Mouse (Mus musculus) myocyte (in vitro differentiated cells): ENCODE data around the gene Eea1. TPM values are rescaled to one million over a fixed set of nuclear protein-coding genes. Genes with fewer than 3 reads are reported as not detected.

Source experiments
- H3K27me3 ChIP-seq: one replicate; pipeline ENCODE4 v1.6.1; 2011; ENCODE audit not compliant: control insufficient read depth, insufficient read depth, insufficient read length
- H3K36me3 ChIP-seq: one replicate; pipeline ENCODE4 v1.6.1; 2011; ENCODE audit not compliant: control insufficient read depth, insufficient read depth
- H3K4me2 ChIP-seq: one replicate; pipeline ENCODE4 v1.6.1; 2011; ENCODE audit warnings: low read depth, control low read depth
- H3K4me3 ChIP-seq: one replicate; pipeline ENCODE4 v1.5.1; 2011; ENCODE audit warnings: mild to moderate bottlenecking, control low read depth, moderate library complexity
- H3K79me2 ChIP-seq: one replicate; pipeline ENCODE4 v1.6.1; 2011; ENCODE audit not compliant: control insufficient read depth, insufficient read depth
- H3ac ChIP-seq: one replicate; pipeline ENCODE4 v1.6.1; 2011; ENCODE audit not compliant: control insufficient read depth, insufficient read length
- CEBPB ChIP-seq: IDR thresholded peaks from 2 replicates; pipeline ENCODE4 v1.6.1; 2011; ENCODE audit warnings: mild to moderate bottlenecking, moderate library complexity; ENCODE audit not compliant: poor library complexity, insufficient read depth, severe bottlenecking
- E2F4 ChIP-seq: IDR thresholded peaks from one replicate; pipeline ENCODE4 v1.6.1; 2011; ENCODE audit warnings: mild to moderate bottlenecking, control low read depth, moderate library complexity; ENCODE audit not compliant: insufficient read depth
- MAX ChIP-seq: IDR thresholded peaks from one replicate; pipeline ENCODE4 v1.6.1; 2011; ENCODE audit warnings: low read depth, mild to moderate bottlenecking, control low read depth
- MYOD1 ChIP-seq, 3 experiments: IDR thresholded peaks; one replicate each; pipeline ENCODE4 v1.6.1; 2011; ENCODE audit warnings: control low read depth in 2 of 3, low read depth in 2 of 3, mild to moderate bottlenecking in 2 of 3, moderate library complexity in 1 of 3; ENCODE audit not compliant: insufficient read length in 2 of 3, control insufficient read depth in 1 of 3
- MYOG ChIP-seq, 3 experiments: IDR thresholded peaks; one replicate each; pipeline ENCODE4 v1.6.1; 2011; ENCODE audit warnings: control low read depth in 2 of 3, low read depth in 2 of 3, mild to moderate bottlenecking in 2 of 3; ENCODE audit not compliant: insufficient read length in 2 of 3, control insufficient read depth in 1 of 3, insufficient read depth in 1 of 3
- POLR2A ChIP-seq: IDR thresholded peaks from one replicate; pipeline ENCODE4 v1.6.1; 2011; ENCODE audit warnings: low read depth, mild to moderate bottlenecking, control low read depth, moderate library complexity; ENCODE audit not compliant: insufficient read length
- POLR2AphosphoS2 ChIP-seq: IDR thresholded peaks from one replicate; pipeline ENCODE4 v1.6.1; 2011; ENCODE audit warnings: low read depth, control low read depth; ENCODE audit not compliant: insufficient read length
- REST ChIP-seq: IDR thresholded peaks from one replicate; pipeline ENCODE4 v1.6.1; 2011; ENCODE audit warnings: mild to moderate bottlenecking, control low read depth, moderate library complexity; ENCODE audit not compliant: insufficient read depth, insufficient read length
- SRF ChIP-seq: IDR thresholded peaks from one replicate; pipeline ENCODE4 v1.6.1; 2011; ENCODE audit warnings: low read depth; ENCODE audit not compliant: control insufficient read depth, insufficient read length
- TCF12 ChIP-seq: IDR thresholded peaks from one replicate; pipeline ENCODE4 v1.6.1; 2011; ENCODE audit warnings: mild to moderate bottlenecking, control low read depth; ENCODE audit not compliant: poor library complexity, insufficient read depth, severe bottlenecking
- TCF3 ChIP-seq: IDR thresholded peaks from one replicate; pipeline ENCODE4 v1.6.1; 2011; ENCODE audit warnings: low read depth, control low read depth; ENCODE audit not compliant: insufficient read length
- USF1 ChIP-seq: IDR thresholded peaks from one replicate; pipeline ENCODE4 v1.6.1; 2011; ENCODE audit warnings: low read depth, mild to moderate bottlenecking, control low read depth, moderate library complexity
- polyA plus RNA-seq: library from polyadenylated mRNA; unstranded; fragments of >200 nt; fragmentation: generic; extraction: Trizol; gene quantifications from one replicate; pipeline ENCODE4 v1.2.1, GENCODE M21; 2012; ENCODE audit warnings: missing spikeins

Eea1 gene
- polyA plus RNA-seq, 1 experiment, result 6.9 TPM

- TF ChIP-seq POLR2AphosphoS2, result no peak
- no peak for TF ChIP-seq E2F4
- TF ChIP-seq TCF12, result no peak
- no peak for TF ChIP-seq REST
- TF ChIP-seq CEBPB, result no peak
- no peak for TF ChIP-seq MYOG (IDR thresholded peaks at IDR 0.05; ENCODE audit: control insufficient read depth in 1 of 3, insufficient read depth in 1 of 3, insufficient read length in 2 of 3, low read depth in 2 of 3)
- TF ChIP-seq MYOD1 (IDR thresholded peaks at IDR 0.05; ENCODE audit: control insufficient read depth in 1 of 3, insufficient read length in 2 of 3, low read depth in 2 of 3), result no peak
- no peaks in the 10 kb centered on the region for H3K27me3 ChIP-seq
- no peak overlapping the region for H3K4me3 ChIP-seq
- no peaks in the 10 kb centered on the region for H3K79me2 ChIP-seq
- H3ac ChIP-seq, result no peak overlapping the region
- peaks cover 64% of the 10 kb centered on the region for H3K36me3 ChIP-seq
- no peak overlapping the region for H3K4me2 ChIP-seq
These were observed 93.0 kb downstream of the Eea1 start for GRCm38 (mm10) chr10:96033356-96033984.

DNA sequence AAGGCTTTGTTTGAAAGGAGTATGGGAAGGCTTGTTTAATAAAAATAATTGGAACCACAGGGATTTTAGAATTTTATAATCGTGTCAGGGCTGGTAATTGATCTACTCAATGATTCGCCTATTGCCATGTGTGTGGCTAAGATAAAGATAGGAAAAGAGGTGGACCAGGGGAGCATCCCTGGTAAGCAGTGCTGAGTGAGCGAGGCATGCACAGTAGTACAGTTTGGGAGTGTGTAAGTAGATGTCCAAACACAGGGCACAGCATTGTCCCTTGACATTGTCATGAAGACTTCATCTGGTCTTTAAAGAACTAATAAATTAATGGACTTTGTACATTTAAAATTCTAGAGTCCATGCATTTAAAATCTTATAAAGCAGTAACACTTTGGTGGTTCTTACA, 93.7 kb downstream of the Eea1 start:
- Histone ChIP-seq H3K27me3 (no peaks in the 10 kb centered on the region), H3K4me3 (no peak overlapping the region)
- TF ChIP-seq E2F4, result no peak
- no peak for TF ChIP-seq TCF12
- no peak for TF ChIP-seq TCF3
- no peak for TF ChIP-seq POLR2A
- no peak for TF ChIP-seq REST
- no peak for TF ChIP-seq USF1
- TF ChIP-seq MAX, result no peak
- no peak for TF ChIP-seq CEBPB
- no peak for TF ChIP-seq POLR2AphosphoS2
- no peak for TF ChIP-seq MYOG (IDR thresholded peaks at IDR 0.05; ENCODE audit: control insufficient read depth in 1 of 3, insufficient read depth in 1 of 3, insufficient read length in 2 of 3, low read depth in 2 of 3)

DNA sequence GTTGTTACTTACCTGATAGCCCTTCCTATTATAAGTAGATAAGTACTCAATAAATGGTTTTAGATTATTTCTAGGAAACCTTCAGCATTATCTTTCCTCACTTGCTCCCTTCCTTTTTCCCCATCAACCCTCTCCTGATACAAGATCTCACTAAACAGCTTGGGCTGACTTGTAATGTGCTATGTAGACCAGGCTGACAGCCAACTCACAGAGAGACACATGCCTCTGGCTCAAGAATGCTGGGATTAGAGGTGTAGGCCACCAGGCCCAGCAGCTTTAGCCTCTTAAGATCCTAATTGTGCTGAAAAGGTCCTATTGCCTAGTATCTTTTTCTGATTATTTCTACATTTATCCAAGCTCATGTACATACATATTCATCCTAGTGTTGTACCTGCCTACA, 95.5 kb downstream of the Eea1 start:
- no peaks in the 10 kb centered on the region for H3K79me2 ChIP-seq
- no peaks in the 10 kb centered on the region for H3K27me3 ChIP-seq
- no peak overlapping the region for H3ac ChIP-seq
- no peak overlapping the region for H3K4me2 ChIP-seq
- H3K4me3 ChIP-seq, result no peak overlapping the region
- TF ChIP-seq MAX, result no peak
- TF ChIP-seq REST, result no peak
- TF ChIP-seq SRF, result no peak
- H3K36me3 ChIP-seq, result peaks cover 67% of the 10 kb centered on the region

More for the DNA sequence above, 93.7 kb downstream of the Eea1 start:
- Histone ChIP-seq H3K4me2 (no peak overlapping the region), H3K79me2 (no peaks in the 10 kb centered on the region), H3K36me3 (peaks cover 70% of the 10 kb centered on the region), H3ac (no peak overlapping the region)

DNA sequence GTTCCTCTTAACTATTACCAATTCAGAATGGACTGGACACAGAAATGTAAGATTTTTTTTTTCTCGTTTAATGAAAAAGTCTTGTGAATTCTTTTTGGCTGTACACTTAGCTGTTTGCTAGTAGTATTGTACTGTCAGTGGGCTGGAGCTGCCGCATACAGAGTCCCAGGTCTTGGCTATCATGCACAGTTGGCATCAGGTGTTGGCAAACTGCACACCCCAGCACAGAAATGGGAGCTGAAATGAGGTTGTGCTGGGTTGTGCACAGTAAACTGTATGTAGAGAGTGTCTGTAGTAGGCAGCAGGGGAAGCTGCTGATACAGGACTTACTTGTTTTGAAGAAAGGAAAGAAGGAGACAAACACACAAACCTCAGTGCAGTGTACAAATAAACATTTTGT, 103.8 kb downstream of the Eea1 start:
- H3K4me3 ChIP-seq, result no peak overlapping the region
- no peak overlapping the region for H3K4me2 ChIP-seq
- peaks cover 44% of the 10 kb centered on the region for H3K36me3 ChIP-seq
- no peaks in the 10 kb centered on the region for H3K27me3 ChIP-seq
- TF ChIP-seq TCF3 (no peak), POLR2AphosphoS2 (no peak), SRF (no peak), MAX (no peak), REST (no peak), E2F4 (no peak), TCF12 (no peak), CEBPB (no peak), MYOD1 (IDR thresholded peaks at IDR 0.05; ENCODE audit: control insufficient read depth in 1 of 3, insufficient read length in 2 of 3, low read depth in 2 of 3) (no peak)
- no peaks in the 10 kb centered on the region for H3K79me2 ChIP-seq
- H3ac ChIP-seq, result no peak overlapping the region

- Histone ChIP-seq H3K79me2 (no peaks in the 10 kb centered on the region), H3K36me3 (peaks cover 16% of the 10 kb centered on the region), H3K27me3 (no peaks in the 10 kb centered on the region), H3ac (no peak overlapping the region), H3K4me2 (no peak overlapping the region), H3K4me3 (no peak overlapping the region)
- TF ChIP-seq POLR2AphosphoS2 (no peak), MYOG (IDR thresholded peaks at IDR 0.05; ENCODE audit: control insufficient read depth in 1 of 3, insufficient read depth in 1 of 3, insufficient read length in 2 of 3, low read depth in 2 of 3) (no peak), TCF12 (no peak), SRF (no peak), TCF3 (no peak), CEBPB (no peak), E2F4 (no peak), USF1 (no peak), MYOD1 (IDR thresholded peaks at IDR 0.05; ENCODE audit: control insufficient read depth in 1 of 3, insufficient read length in 2 of 3, low read depth in 2 of 3) (no peak), REST (no peak), MAX (no peak), POLR2A (no peak)
These were observed 107.6 kb downstream of the Eea1 start for GRCm38 (mm10) chr10:96047960-96048536.
